17 mouse cellular contexts compared by ENCODE assay signal in the genomic region with DNA sequence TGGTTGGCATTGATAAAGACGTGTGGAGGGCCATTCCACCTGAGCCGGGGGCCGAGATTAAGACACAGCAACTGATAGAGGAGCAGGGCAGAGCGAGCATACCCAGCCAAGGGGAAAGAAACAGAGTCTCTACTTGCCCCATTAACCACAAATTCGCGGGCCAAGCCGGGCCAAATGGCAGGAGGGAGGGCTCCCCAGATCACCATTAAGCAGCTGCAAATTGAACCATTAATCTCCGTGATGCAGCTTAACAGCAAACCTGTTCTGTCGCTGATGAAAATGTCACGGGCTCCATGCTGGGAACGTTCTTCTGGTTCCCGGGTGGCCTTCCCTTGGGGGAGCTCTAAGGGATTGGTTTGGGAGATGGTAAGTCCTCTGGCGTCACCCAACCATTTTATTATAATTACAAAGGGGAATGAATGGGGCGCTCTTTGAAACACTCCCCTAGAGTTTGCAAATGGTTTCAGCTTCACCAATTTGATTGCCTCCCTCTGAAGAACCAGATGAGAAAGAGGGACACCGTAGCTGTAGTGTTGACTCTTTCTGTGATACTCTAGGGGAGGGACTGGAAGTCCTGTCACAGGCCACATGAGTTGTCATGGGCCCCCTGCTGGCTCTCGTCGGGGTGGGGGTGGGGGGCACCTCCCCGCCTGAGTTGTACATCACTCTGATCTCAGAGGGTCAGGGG.
A peak's percentile ranks its signal among the peaks of the same experiment; 100 is the strongest.
DNase-seq lines count a peak whose midpoint lies in the region; ATAC-seq lines count a peak whose summit lies in the region.
"Had no signal": no experiment of that assay in that cellular context is flagged by ENCODE, and none has a peak within 500 bp of the region (broad histone marks: within the 10 kb centered on the region; RNA-seq: fewer than 3 reads in every experiment).

No protein-coding gene starts in this region.

- 39% methylated on average over 18 of the region's 18 CpGs for WGBS in midbrain, embryonic 11.5 days
- 29% methylated on average over 18 of the region's 18 CpGs for WGBS in midbrain, embryonic 16.5 days
- WGBS in hindbrain, embryonic 13.5 days = 34% methylated on average over 18 of the region's 18 CpGs
- 18% methylated on average over 18 of the region's 18 CpGs for WGBS in neural tube, embryonic 14.5 days
- 57% methylated on average over 18 of the region's 18 CpGs for WGBS in forebrain, embryonic 14.5 days

- H3K27ac ChIP-seq in midbrain, embryonic 11.5 days (ENCODE audit: low read depth, low read length) = no peak overlapping the region
- H3K27ac ChIP-seq in midbrain, embryonic 16.5 days (ENCODE audit: low read length) = no peak overlapping the region
- peak overlapping the region; percentile 58 for H3K27ac ChIP-seq in hindbrain, embryonic 13.5 days
- H3K27ac ChIP-seq in neural tube, embryonic 14.5 days (ENCODE audit: low read depth, low read length) = no peak overlapping the region; the same call in 1 of the 2 replicates
- H3K27ac ChIP-seq in forebrain, embryonic 14.5 days (ENCODE audit: low read depth, low read length) = no peak overlapping the region
- H3K27ac ChIP-seq: heart, adult 2 months; liver, embryonic 12.5 days; midbrain, embryonic 12.5 days had no signal

- ATAC-seq in midbrain, embryonic 11.5 days (ENCODE audit: low FRiP score) = no peak
- ATAC-seq in midbrain, embryonic 16.5 days = no peak
- peak; percentile 61 for ATAC-seq in hindbrain, embryonic 13.5 days (ENCODE audit: low FRiP score)
- peak; percentile 88 for ATAC-seq in neural tube, embryonic 14.5 days (ENCODE audit: low read depth)
- no peak for ATAC-seq in forebrain, embryonic 14.5 days
- ATAC-seq: inflammation-experienced regulatory T-cells, adult 6 months; liver, embryonic 12.5 days; Patski had no signal

- no peaks in the 10 kb centered on the region for H3K27me3 ChIP-seq in midbrain, embryonic 11.5 days (ENCODE audit: control insufficient read depth, insufficient read depth, low read length)
- H3K27me3 ChIP-seq in midbrain, embryonic 16.5 days (ENCODE audit: control insufficient read depth, insufficient read depth, low read depth, low read length) = no peaks in the 10 kb centered on the region
- no peaks in the 10 kb centered on the region for H3K27me3 ChIP-seq in hindbrain, embryonic 13.5 days
- no peaks in the 10 kb centered on the region for H3K27me3 ChIP-seq in neural tube, embryonic 14.5 days (ENCODE audit: control insufficient read depth, insufficient read depth, low read length)
- H3K27me3 ChIP-seq in forebrain, embryonic 14.5 days (replicated peaks; ENCODE audit: control insufficient read depth, insufficient read depth, low read length) = no peaks in the 10 kb centered on the region
- H3K27me3 ChIP-seq: Patski had no signal

- no peaks in the 10 kb centered on the region for H3K36me3 ChIP-seq in midbrain, embryonic 11.5 days (ENCODE audit: control insufficient read depth, insufficient read depth, low read length)
- H3K36me3 ChIP-seq in midbrain, embryonic 16.5 days (ENCODE audit: control insufficient read depth, insufficient read depth, low read length) = no peaks in the 10 kb centered on the region
- H3K36me3 ChIP-seq in hindbrain, embryonic 13.5 days = no peaks in the 10 kb centered on the region
- H3K36me3 ChIP-seq in neural tube, embryonic 14.5 days (ENCODE audit: control insufficient read depth, insufficient read depth, low read length) = no peaks in the 10 kb centered on the region
- no peaks in the 10 kb centered on the region for H3K36me3 ChIP-seq in forebrain, embryonic 14.5 days (ENCODE audit: control insufficient read depth, insufficient read depth, low read length)
- H3K36me3 ChIP-seq: liver, embryonic 12.5 days; midbrain, embryonic 12.5 days had no signal

- DNase-seq in cerebellum, postnatal 14 days = peak; percentile 17 to 27
- no peak for DNase-seq in cerebellum, adult 8-10 months
- peak; percentile 82 for DNase-seq in midbrain, embryonic 11.5 days (ENCODE audit: low spot score, missing footprints)
- no peak for DNase-seq in urinary bladder, postnatal 25 days (ENCODE audit: low spot score)
- DNase-seq in forebrain, embryonic 14.5 days (ENCODE audit: low spot score) = no peak
- DNase-seq: cerebellum, adult 9-10 months; right cerebral cortex, adult 18-20 months; spleen, adult 18-20 months; thymus, postnatal 14 days had no signal

- no peaks in the 10 kb centered on the region for H3K9me3 ChIP-seq in midbrain, embryonic 11.5 days (ENCODE audit: control insufficient read depth, low read length)
- no peaks in the 10 kb centered on the region for H3K9me3 ChIP-seq in midbrain, embryonic 16.5 days (replicated peaks; ENCODE audit: control insufficient read depth, low read length, poor library complexity, severe bottlenecking)
- H3K9me3 ChIP-seq in hindbrain, embryonic 13.5 days = no peaks in the 10 kb centered on the region
- H3K9me3 ChIP-seq in neural tube, embryonic 14.5 days (ENCODE audit: control insufficient read depth, low read length) = no peaks in the 10 kb centered on the region
- no peaks in the 10 kb centered on the region for H3K9me3 ChIP-seq in forebrain, embryonic 14.5 days (replicated peaks; ENCODE audit: control insufficient read depth, low read length)
- H3K9me3 ChIP-seq: liver, embryonic 12.5 days; midbrain, embryonic 12.5 days had no signal

- 0 out of 2 replicates have a peak, but pooled peaks cover 2% of the 10 kb centered on the region for H3K4me1 ChIP-seq in midbrain, embryonic 11.5 days (ENCODE audit: control insufficient read depth, insufficient read depth, low read length)
- H3K4me1 ChIP-seq in midbrain, embryonic 16.5 days (ENCODE audit: control insufficient read depth, insufficient read depth, low read length) = no peaks in the 10 kb centered on the region
- peaks cover 18% of the 10 kb centered on the region for H3K4me1 ChIP-seq in hindbrain, embryonic 13.5 days (replicated peaks)
- peaks cover 10% of the 10 kb centered on the region; the same call in 1 of the 2 replicates for H3K4me1 ChIP-seq in neural tube, embryonic 14.5 days (ENCODE audit: control insufficient read depth, insufficient read depth, low read length)
- H3K4me1 ChIP-seq in forebrain, embryonic 14.5 days (ENCODE audit: control insufficient read depth, insufficient read depth, low read length) = no peaks in the 10 kb centered on the region

- no peak overlapping the region for H3K9ac ChIP-seq in midbrain, embryonic 11.5 days (ENCODE audit: low read length)
- no peak overlapping the region for H3K9ac ChIP-seq in midbrain, embryonic 16.5 days (ENCODE audit: low read depth, low read length)
- no peak overlapping the region for H3K9ac ChIP-seq in hindbrain, embryonic 13.5 days
- no peak overlapping the region for H3K9ac ChIP-seq in neural tube, embryonic 14.5 days (replicated peaks; ENCODE audit: low read depth, low read length)
- no peak overlapping the region for H3K9ac ChIP-seq in forebrain, embryonic 14.5 days (ENCODE audit: low read length)
- H3K9ac ChIP-seq: liver, embryonic 12.5 days; midbrain, embryonic 12.5 days had no signal

- no peak overlapping the region for H3K4me2 ChIP-seq in midbrain, embryonic 11.5 days
- H3K4me2 ChIP-seq in midbrain, embryonic 16.5 days (ENCODE audit: low read length) = no peak overlapping the region
- no peak overlapping the region for H3K4me2 ChIP-seq in hindbrain, embryonic 13.5 days
- H3K4me2 ChIP-seq in neural tube, embryonic 14.5 days (ENCODE audit: low read depth, low read length) = no peak overlapping the region
- H3K4me2 ChIP-seq in forebrain, embryonic 14.5 days (ENCODE audit: low read length) = no peak overlapping the region
- H3K4me2 ChIP-seq: liver, embryonic 12.5 days; midbrain, embryonic 12.5 days had no signal

- H3K4me3 ChIP-seq in midbrain, embryonic 11.5 days (ENCODE audit: low read depth, low read length) = no peak overlapping the region
- H3K4me3 ChIP-seq in midbrain, embryonic 16.5 days (ENCODE audit: low read depth, low read length) = no peak overlapping the region
- no peak overlapping the region for H3K4me3 ChIP-seq in hindbrain, embryonic 13.5 days
- no peak overlapping the region for H3K4me3 ChIP-seq in neural tube, embryonic 14.5 days (ENCODE audit: low read depth, low read length)
- no peak overlapping the region for H3K4me3 ChIP-seq in forebrain, embryonic 14.5 days (ENCODE audit: low read depth, low read length)
- H3K4me3 ChIP-seq: heart, adult 2 months; liver, embryonic 12.5 days; midbrain, embryonic 12.5 days had no signal

Comparison
In these comparisons a context has a peak if more than half of its experiments do, and no peak if none do; other contexts are left out.
1. DNase-seq: peak in cerebellum, postnatal 14 days (2 of 2) and midbrain, embryonic 11.5 days (single experiment); none in cerebellum, adult 8-10 months (single experiment), urinary bladder, postnatal 25 days (single experiment) and forebrain, embryonic 14.5 days (single experiment).
2. ATAC-seq: peak in hindbrain, embryonic 13.5 days (single experiment) and neural tube, embryonic 14.5 days (single experiment); none in midbrain, embryonic 11.5 days (single experiment), midbrain, embryonic 16.5 days (single experiment) and forebrain, embryonic 14.5 days (single experiment).